Mouse (Mus musculus): ENCODE measurements around the gene Itga5. TPM values are rescaled to one million over a fixed set of nuclear protein-coding genes. Genes with fewer than 3 reads are reported as not detected.

Gene Itga5
- polyA plus RNA-seq, 1 experiment from 2014 or later, result 45.5 TPM

DNA sequence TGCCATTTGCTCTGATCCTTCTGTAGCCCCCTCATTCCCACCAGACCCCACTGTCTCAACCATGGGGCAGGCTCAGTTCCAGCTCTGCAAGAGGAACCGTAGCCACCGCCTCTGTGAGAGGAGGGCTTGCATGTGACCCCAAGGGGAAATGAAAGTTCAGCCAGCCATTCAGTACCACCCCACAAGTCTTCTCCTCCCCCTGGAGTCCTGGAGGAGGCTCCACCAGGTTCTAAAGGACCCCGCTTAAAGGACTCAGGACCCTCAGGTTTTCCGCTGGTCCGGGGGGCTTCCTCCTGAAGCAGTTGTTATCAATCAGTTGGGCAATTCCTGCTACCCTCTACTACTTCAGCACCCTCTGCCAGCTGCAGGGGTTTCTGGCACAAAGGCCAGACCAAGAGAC, 32.8 kb downstream of the Itga5 start:
- H3K4me3 ChIP-seq (replicated peaks), result no peak overlapping the region
- no peak overlapping the region for H3K9ac ChIP-seq
- WGBS, result 77% methylated on average over 5 of the region's 5 CpGs

DNA sequence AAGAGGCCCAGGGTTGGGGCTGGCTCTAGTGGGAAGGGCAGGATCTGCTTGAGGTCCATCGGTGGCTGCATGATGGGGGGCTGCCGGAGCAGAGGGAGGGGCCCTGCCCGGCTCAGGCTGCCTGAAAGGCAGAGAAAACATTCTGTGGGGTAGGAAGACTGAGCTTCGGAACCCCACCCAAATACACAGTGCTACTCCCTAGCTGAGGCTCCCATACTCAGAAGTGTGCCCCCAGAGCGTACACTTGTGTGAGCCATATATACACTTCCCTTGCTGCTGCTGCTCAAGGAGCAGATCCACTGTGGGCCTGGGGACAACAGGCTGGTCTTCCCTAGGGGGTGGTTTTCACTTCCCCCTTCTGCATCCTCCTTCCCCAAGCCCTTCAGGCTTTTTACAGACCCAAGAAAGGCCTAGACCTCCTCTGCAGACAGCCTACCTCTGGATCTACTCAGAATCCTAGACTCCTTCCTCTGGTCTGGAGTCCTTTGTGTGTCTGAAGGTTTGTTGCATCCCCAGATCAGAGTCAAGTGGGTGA, 33.4 kb downstream of the Itga5 start:
- ATAC-seq, result no peak
- H3K4me2 ChIP-seq (replicated peaks), result no peak overlapping the region
- H3K4me1 ChIP-seq (replicated peaks), result 0 out of 2 replicates have a peak, but pooled peaks cover 2% of the 10 kb centered on the region
- H3K36me3 ChIP-seq, result no peaks in the 10 kb centered on the region
- 63% methylated on average over 5 of the region's 5 CpGs for WGBS
- no peak overlapping the region for H3K4me3 ChIP-seq (replicated peaks)
- 0 out of 2 replicates have a peak, but pooled peaks cover 3% of the 10 kb centered on the region for H3K27me3 ChIP-seq (replicated peaks)
- H3K9me3 ChIP-seq, result no peaks in the 10 kb centered on the region
- H3K27ac ChIP-seq, result no peak overlapping the region
- no peak overlapping the region for H3K9ac ChIP-seq

More for the DNA sequence above, 32.8 kb downstream of the Itga5 start:
- Histone ChIP-seq H3K4me1 (replicated peaks) (0 out of 2 replicates have a peak, but pooled peaks cover 2% of the 10 kb centered on the region), H3K27ac (no peak overlapping the region), H3K36me3 (no peaks in the 10 kb centered on the region), H3K9me3 (no peaks in the 10 kb centered on the region), H3K4me2 (replicated peaks) (no peak overlapping the region), H3K27me3 (replicated peaks) (peaks cover 8% of the 10 kb centered on the region)
- no peak for ATAC-seq

DNA sequence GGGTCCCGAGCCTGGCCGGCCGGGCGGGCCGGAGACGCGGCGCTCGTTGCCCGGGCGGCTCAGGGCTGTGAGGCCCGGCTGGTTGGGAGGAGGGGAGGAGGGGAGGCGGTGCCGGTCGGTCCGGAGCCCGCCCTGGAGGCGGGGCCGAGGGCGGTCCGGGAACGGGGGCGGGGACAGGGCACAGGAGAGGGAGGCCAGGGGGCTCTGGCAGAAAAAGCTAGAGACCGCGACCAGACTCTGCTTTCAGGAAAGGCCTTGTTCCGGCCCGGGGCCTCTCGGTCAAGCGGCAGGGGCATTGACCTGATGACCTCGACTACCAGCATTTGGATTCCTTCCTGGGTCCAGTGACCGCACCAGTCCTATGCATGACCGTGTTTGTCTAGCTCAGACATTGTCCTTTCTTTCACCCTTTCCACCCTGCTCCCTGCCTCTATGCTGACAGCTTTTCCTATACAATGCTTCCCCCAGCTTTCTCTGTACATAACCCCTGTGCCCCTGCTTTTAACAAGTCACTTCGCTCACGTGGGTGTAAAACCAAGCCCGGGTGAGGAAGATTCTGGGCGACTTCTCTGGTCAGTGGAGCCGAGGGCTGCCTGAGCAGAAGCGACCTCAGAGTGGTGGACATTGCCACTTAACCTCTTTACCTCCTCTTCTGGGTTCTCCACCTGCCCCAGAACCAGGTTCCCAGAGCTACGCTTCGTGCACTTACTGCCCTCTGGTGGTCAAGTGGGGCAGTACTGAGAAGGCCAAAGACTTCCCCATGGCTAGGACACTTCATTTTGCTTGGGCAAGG, 42.9 kb downstream of the Itga5 start:
- peak overlapping the region; percentile 67 for H3K27ac ChIP-seq
- H3K9ac ChIP-seq, result peak overlapping the region; percentile 70
- WGBS, result 1% methylated on average over 38 of the region's 40 CpGs
- H3K4me1 ChIP-seq (replicated peaks), result peaks cover 23% of the 10 kb centered on the region
- H3K27me3 ChIP-seq (replicated peaks), result no peaks in the 10 kb centered on the region
- no peaks in the 10 kb centered on the region for H3K36me3 ChIP-seq
- ATAC-seq, result peak; percentile 98
- H3K9me3 ChIP-seq, result no peaks in the 10 kb centered on the region
- peak overlapping the region; percentile 93 for H3K4me2 ChIP-seq (replicated peaks)
- H3K4me3 ChIP-seq (replicated peaks), result peak overlapping the region; percentile 71

DNA sequence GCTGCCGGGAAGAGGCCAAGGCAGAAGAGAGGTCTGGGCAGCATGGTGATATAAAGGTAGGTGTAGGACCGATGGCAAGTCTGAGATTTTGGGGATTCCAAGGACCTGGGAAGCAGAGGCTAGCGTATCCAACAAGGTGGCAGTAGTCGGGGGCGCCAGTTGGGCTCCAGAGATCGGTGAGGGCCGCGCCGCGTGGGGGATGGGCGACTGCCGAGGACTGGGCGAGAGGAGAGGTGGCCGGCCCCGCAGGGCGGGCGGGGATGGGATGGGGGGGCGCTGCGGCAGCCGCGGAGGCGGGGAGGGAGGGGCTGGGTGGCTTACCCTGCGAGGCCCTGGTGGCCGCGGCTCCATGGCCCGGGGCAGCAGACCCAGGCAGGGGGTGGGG, 43.5 kb downstream of the Itga5 start:
- Histone ChIP-seq H3K36me3 (no peaks in the 10 kb centered on the region), H3K4me2 (replicated peaks) (peak overlapping the region; percentile 93), H3K4me3 (replicated peaks) (peak overlapping the region; percentile 71), H3K27me3 (replicated peaks) (no peaks in the 10 kb centered on the region), H3K27ac (no peak overlapping the region), H3K4me1 (replicated peaks) (peaks cover 25% of the 10 kb centered on the region), H3K9me3 (no peaks in the 10 kb centered on the region), H3K9ac (peak overlapping the region; percentile 70)
- WGBS, result 2% methylated on average over 16 of the region's 26 CpGs
- peak; percentile 70 for ATAC-seq

DNA sequence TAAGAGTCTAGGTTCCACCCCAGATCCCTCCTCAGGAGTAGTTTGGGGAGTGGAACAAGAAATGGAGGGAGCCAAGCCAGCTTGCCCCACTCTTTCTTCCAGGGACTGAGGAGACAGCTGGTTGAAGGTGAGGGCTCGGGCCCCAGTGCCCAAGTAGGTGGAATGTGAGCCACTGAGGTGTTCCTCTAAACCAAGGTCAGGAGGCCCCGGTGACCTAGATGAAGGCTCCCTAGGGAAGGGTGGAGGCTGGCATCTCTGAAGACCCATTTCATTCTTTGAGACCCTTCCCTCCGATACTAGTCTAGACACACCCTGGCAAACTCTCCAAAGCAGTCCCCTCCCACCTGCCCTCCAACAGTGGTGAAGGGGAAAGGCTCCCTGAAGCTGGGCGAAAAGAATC, 44.2 kb downstream of the Itga5 start:
- Histone ChIP-seq H3K4me2 (replicated peaks) (peak overlapping the region; percentile 93), H3K9ac (peak overlapping the region; percentile 70; the same call in 1 of the 2 replicates), H3K27me3 (replicated peaks) (no peaks in the 10 kb centered on the region), H3K4me3 (replicated peaks) (peak overlapping the region; percentile 71), H3K9me3 (no peaks in the 10 kb centered on the region), H3K27ac (no peak overlapping the region), H3K4me1 (replicated peaks) (peaks cover 26% of the 10 kb centered on the region), H3K36me3 (no peaks in the 10 kb centered on the region)
- ATAC-seq, result no peak
- 49% methylated on average over 4 of the region's 4 CpGs for WGBS

DNA sequence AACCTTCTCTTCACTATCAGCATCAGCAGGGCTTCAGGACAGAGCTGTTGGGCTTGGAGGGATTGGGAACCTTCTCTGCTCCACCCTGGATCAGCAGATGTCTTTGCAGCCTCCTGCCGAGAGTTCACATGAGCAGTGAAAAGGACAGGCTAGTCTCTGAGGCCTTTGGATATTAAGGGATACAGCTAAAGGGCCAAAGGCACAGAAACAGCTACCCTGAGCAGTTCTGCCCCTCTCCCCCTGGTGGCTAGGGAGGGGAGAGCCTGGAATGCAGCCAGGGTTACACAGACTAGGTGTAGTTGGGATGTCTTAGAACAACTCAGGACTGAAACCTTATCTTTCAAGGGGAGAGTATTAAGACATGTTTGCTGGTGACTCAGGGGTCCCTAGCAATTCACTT, 45.5 kb downstream of the Itga5 start:
- no peaks in the 10 kb centered on the region for H3K9me3 ChIP-seq
- WGBS, result 58% methylated on average over 1 of the region's 1 CpGs
- H3K4me3 ChIP-seq (replicated peaks), result no peak overlapping the region
- no peak for ATAC-seq
- H3K27ac ChIP-seq, result no peak overlapping the region
- H3K9ac ChIP-seq, result no peak overlapping the region
- no peak overlapping the region for H3K4me2 ChIP-seq (replicated peaks)
- H3K27me3 ChIP-seq (replicated peaks), result no peaks in the 10 kb centered on the region
- peaks cover 26% of the 10 kb centered on the region for H3K4me1 ChIP-seq (replicated peaks)
- no peaks in the 10 kb centered on the region for H3K36me3 ChIP-seq

DNA sequence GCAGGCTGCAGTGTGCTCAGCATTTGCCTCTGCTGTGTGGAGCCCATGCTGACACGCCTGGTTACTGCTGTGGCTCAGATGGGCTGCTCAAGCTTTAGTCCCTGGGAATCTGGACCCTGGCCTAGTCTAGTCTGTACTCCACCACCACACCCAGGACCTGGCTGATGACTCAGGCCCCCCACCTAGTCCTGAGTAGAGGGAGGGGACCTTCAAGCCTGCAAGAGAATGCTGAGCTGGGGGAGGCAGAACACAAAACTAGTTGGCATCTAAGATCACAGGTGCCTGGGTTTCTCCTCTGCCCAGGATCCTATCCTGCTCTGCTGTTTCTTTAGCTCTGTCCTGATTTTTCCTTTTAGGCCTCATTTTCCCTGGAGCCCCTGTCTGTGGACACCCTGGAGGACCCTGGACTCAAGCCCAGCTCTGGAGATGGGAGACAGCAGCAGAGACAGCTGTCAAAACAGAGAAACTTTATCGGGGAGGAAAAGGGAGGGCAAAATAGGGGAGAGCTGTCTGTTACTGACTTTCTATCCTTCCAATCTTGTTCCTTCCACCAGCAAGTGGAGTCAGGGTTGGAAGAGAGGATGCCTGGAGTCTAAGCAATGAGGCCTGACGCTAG, 48.3 kb downstream of the Itga5 start:
- Histone ChIP-seq H3K4me1 (replicated peaks) (peaks cover 36% of the 10 kb centered on the region), H3K27ac (no peak overlapping the region), H3K4me3 (replicated peaks) (no peak overlapping the region), H3K9me3 (no peaks in the 10 kb centered on the region), H3K9ac (peak overlapping the region; percentile 4; the same call in 1 of the 2 replicates), H3K27me3 (replicated peaks) (no peaks in the 10 kb centered on the region), H3K36me3 (no peaks in the 10 kb centered on the region), H3K4me2 (replicated peaks) (no peak overlapping the region)
- whole genome bisulfite sequencing, result 61% methylated on average over 3 of the region's 3 CpGs
- no peak for ATAC-seq

DNA sequence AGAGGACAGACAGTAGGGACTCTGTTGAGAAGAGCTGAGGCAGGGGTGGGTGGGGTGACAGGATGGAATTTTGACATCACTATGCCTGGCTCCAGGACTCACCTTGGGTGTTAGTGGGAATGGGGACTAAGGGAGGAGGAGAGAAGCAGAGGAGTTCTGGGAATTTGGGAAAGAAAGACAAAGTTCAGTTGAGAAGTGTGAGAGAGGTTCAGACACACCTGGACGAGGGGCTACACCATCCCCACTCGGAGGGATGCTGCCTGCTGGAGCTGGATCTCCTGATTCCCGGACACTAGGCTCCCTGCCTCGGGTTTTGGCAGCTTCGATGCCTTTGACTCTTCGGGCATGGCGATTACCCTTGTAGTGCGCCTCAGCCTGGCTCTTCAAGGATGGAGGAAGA, 48.8 kb downstream of the Itga5 start:
- no peak overlapping the region for H3K4me2 ChIP-seq (replicated peaks)
- H3K4me1 ChIP-seq (replicated peaks), result peaks cover 34% of the 10 kb centered on the region
- WGBS, result 91% methylated on average over 8 of the region's 8 CpGs
- H3K4me3 ChIP-seq (replicated peaks), result no peak overlapping the region
- H3K9me3 ChIP-seq, result no peaks in the 10 kb centered on the region
- no peak overlapping the region for H3K27ac ChIP-seq
- H3K9ac ChIP-seq, result peak overlapping the region; percentile 4; the same call in 1 of the 2 replicates
- H3K36me3 ChIP-seq, result no peaks in the 10 kb centered on the region
- ATAC-seq, result no peak
- H3K27me3 ChIP-seq (replicated peaks), result no peaks in the 10 kb centered on the region

DNA sequence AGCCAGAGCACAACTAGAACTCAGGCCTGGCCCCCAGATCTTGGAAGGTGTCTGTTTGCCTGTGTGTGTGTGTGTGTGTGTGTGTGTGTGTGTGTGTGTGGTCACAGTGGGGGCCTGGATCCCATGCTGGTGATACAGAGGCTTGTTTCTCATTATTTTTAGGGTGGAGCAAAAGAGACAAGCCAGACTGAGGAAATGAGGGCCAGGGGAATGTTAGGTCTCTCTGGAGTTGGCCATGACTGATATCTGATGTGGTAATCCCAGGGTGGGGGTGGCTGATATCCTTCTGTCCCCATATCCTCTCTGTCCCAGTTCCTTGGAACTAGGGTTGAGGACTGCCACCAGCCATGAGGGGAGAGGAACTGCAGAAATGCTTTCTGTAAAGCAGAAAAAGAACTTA, 49.4 kb downstream of the Itga5 start:
- Histone ChIP-seq H3K27ac (no peak overlapping the region), H3K4me1 (replicated peaks) (peaks cover 28% of the 10 kb centered on the region), H3K36me3 (no peaks in the 10 kb centered on the region)

DNA sequence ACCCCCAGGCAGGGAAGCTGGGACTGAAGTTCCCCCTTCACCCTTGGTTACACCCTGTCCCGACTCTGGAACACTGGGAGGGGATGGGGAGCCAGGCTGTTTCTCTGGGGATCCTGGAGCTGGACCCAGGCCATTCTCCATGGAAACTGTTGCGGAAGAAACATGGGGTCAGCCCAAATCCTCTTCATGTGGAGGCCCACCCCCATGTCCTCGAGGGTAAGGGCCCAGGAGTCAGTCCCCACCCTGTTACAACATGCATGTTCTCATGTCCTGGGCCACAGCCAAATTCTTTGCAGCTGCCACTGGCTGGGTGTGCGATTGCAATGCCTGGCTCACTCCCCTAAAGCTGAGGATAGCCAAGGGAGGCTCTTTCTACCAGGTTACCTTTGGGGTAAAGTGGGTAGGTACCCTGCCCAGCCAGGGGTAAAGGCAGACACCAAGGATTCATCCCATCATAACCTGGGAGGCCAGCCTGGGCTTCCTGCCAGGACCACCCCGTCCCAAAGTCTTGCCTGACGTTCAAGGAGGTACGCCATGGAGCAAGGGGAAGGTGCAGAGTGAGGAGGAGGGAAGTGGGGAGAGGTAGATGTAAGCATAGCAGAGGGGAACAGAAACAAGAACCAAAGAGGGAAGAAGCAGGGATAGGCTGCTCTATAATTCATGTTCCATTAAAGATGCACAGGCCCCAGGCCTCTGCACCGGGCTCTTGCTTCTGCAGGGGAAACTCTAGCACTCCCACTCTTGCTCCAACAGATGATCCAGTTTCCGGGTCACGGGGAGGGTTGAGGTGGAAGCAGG, 50.4 kb downstream of the Itga5 start:
- peak; percentile 18; the same call in 1 of the 2 replicates for ATAC-seq
- no peak overlapping the region for H3K9ac ChIP-seq
- H3K27me3 ChIP-seq (replicated peaks), result no peaks in the 10 kb centered on the region
- no peak overlapping the region for H3K27ac ChIP-seq
- no peak overlapping the region for H3K4me2 ChIP-seq (replicated peaks)
- H3K36me3 ChIP-seq, result no peaks in the 10 kb centered on the region
- H3K4me1 ChIP-seq (replicated peaks), result peaks cover 23% of the 10 kb centered on the region
- no peaks in the 10 kb centered on the region for H3K9me3 ChIP-seq
- 72% methylated on average over 10 of the region's 10 CpGs for WGBS
- H3K4me3 ChIP-seq (replicated peaks), result no peak overlapping the region

More for the DNA sequence above, 49.4 kb downstream of the Itga5 start:
- H3K9ac ChIP-seq, result no peak overlapping the region
- H3K27me3 ChIP-seq (replicated peaks), result no peaks in the 10 kb centered on the region
- H3K9me3 ChIP-seq, result no peaks in the 10 kb centered on the region
- H3K4me2 ChIP-seq (replicated peaks), result no peak overlapping the region
- ATAC-seq, result no peak
- no peak overlapping the region for H3K4me3 ChIP-seq (replicated peaks)

DNA sequence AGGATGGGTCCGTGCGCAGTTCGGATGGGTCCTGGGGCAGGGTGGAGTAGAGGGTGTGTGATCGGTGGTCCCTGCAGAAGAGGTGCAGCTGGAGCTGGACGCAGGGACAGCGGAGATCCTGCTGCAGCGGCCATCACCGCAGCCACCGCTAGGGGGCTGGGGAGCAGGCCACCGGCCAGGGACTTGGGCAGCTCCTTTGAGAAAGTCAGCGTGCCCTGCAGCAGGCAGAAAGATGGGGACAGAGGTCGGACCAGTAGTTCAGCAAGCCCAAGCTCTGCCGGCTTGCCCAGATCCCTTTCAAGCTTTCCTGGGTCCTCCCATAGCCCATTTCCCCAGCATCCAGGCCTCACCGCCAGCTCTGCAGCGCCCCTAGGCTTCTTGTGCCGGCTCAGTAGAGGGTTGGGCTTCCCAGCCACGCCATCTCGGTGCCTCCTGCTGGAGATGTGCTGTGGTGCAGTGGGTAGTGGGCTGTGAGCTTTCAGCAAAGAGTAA, 51.5 kb downstream of the Itga5 start:
- peak; percentile 80 for ATAC-seq
- Histone ChIP-seq H3K9ac (peak overlapping the region; percentile 44), H3K27ac (0 out of 2 replicates have a peak overlapping the region, but pooled peaks have one; percentile 9)

More for the DNA sequence above, 51.5 kb downstream of the Itga5 start:
- Histone ChIP-seq H3K27me3 (replicated peaks) (no peaks in the 10 kb centered on the region), H3K4me3 (replicated peaks) (peak overlapping the region; percentile 25), H3K4me1 (replicated peaks) (peaks cover 20% of the 10 kb centered on the region), H3K9me3 (no peaks in the 10 kb centered on the region), H3K36me3 (no peaks in the 10 kb centered on the region), H3K4me2 (replicated peaks) (peak overlapping the region; percentile 72)
- WGBS, result 6% methylated on average over 18 of the region's 18 CpGs

Data from intestine, embryonic 15.5 days (tissue).